Comparison of ENCODE assay signal across 8 mouse cellular contexts in the genomic region with DNA sequence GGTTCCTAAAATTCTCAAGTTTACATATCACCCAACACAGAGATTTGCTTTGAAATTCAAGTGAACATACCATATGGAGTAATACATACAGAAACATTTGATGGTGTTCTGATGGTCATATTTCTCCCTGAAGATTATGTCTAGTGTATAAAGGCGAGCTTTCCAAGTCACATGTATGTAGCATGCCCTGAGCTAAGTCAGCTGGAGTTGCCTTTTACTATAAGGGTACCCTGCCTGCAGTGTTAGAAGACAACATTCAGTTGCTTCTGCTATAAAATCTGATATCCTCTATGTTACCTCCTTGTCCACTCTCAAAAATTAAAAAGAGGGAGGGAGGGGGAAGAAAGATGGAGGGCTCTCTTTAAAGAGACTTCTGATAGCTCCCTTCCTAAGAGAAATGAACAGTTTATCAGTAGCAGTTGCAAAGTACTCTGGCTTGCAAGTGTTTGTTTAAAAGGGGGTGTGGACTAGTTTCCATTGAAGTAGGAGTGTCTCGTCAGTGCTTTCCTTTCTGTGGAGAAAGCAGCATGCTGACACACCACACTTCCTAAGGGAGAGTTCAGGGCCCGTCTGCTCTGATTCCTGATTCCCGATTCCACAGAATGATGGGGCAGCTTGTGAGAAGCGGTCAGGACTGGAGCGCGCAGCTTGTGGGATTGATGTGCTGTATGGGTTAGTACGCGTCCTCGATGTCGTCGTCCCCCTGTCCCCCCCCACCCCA.
DNase-seq lines count a peak whose midpoint lies in the region; ATAC-seq lines count a peak whose summit lies in the region.

No protein-coding gene starts in this region.

- ATAC-seq in hindbrain, embryonic 14.5 days (ENCODE audit: low FRiP score): no peak; the same call in 1 of the 2 replicates
- peak; percentile 39; the same call in 1 of the 2 replicates for ATAC-seq in embryonic facial prominence, embryonic 11.5 days (replicated peaks; ENCODE audit: insufficient number of reproducible peaks, low FRiP score, low TSS enrichment, low read depth)
- ATAC-seq in neural tube, embryonic 13.5 days (ENCODE audit: low read depth): peak; percentile 59

- DNase-seq in hindbrain, embryonic 10.5 days (ENCODE audit: low spot score): no peak
- DNase-seq in hindbrain, embryonic 14.5 days (ENCODE audit: low spot score): no peak
- peak; percentile 14 for DNase-seq in embryonic facial prominence, embryonic 11.5 days (ENCODE audit: low spot score)
- DNase-seq in limb, embryonic 10.5 days (ENCODE audit: low spot score): no peak
- DNase-seq in cerebellum, postnatal 10 days: no peak
- DNase-seq in ovary, postnatal 36 days (ENCODE audit: low spot score): no peak
- DNase-seq in adrenal gland, postnatal 14 days: no peak

- no peaks in the 10 kb centered on the region for H3K9me3 ChIP-seq in hindbrain, embryonic 10.5 days
- H3K9me3 ChIP-seq in hindbrain, embryonic 14.5 days (ENCODE audit: control insufficient read depth, low read length): no peaks in the 10 kb centered on the region
- no peaks in the 10 kb centered on the region for H3K9me3 ChIP-seq in embryonic facial prominence, embryonic 11.5 days (replicated peaks; ENCODE audit: control insufficient read depth, low read length)
- H3K9me3 ChIP-seq in limb, embryonic 10.5 days (replicated peaks): no peaks in the 10 kb centered on the region
- no peaks in the 10 kb centered on the region for H3K9me3 ChIP-seq in neural tube, embryonic 13.5 days

- H3K4me2 ChIP-seq in hindbrain, embryonic 14.5 days (replicated peaks): no peak overlapping the region
- H3K4me2 ChIP-seq in embryonic facial prominence, embryonic 11.5 days (ENCODE audit: low read depth, low read length): no peak overlapping the region
- H3K4me2 ChIP-seq in neural tube, embryonic 13.5 days: peak overlapping the region; percentile 18

- no peak overlapping the region for H3K9ac ChIP-seq in hindbrain, embryonic 14.5 days
- H3K9ac ChIP-seq in embryonic facial prominence, embryonic 11.5 days (replicated peaks; ENCODE audit: low read length): no peak overlapping the region
- H3K9ac ChIP-seq in neural tube, embryonic 13.5 days: no peak overlapping the region

- H3K27ac ChIP-seq in hindbrain, embryonic 10.5 days: 0 out of 2 replicates have a peak overlapping the region, but pooled peaks have one; percentile 23
- no peak overlapping the region for H3K27ac ChIP-seq in hindbrain, embryonic 14.5 days
- no peak overlapping the region for H3K27ac ChIP-seq in embryonic facial prominence, embryonic 11.5 days (replicated peaks; ENCODE audit: low read depth, low read length)
- H3K27ac ChIP-seq in limb, embryonic 10.5 days: no peak overlapping the region
- H3K27ac ChIP-seq in neural tube, embryonic 13.5 days (replicated peaks): no peak overlapping the region

- WGBS in hindbrain, embryonic 10.5 days: 10% methylated on average over 12 of the region's 12 CpGs
- WGBS in hindbrain, embryonic 14.5 days: 10% methylated on average over 12 of the region's 12 CpGs
- 10% methylated on average over 12 of the region's 12 CpGs for WGBS in embryonic facial prominence, embryonic 11.5 days
- 12% methylated on average over 12 of the region's 12 CpGs for WGBS in limb, embryonic 10.5 days
- 12% methylated on average over 12 of the region's 12 CpGs for WGBS in neural tube, embryonic 13.5 days

- H3K27me3 ChIP-seq in hindbrain, embryonic 10.5 days (ENCODE audit: insufficient read depth, poor library complexity, severe bottlenecking): no peaks in the 10 kb centered on the region
- H3K27me3 ChIP-seq in hindbrain, embryonic 14.5 days (ENCODE audit: control insufficient read depth, insufficient read depth, low read length): no peaks in the 10 kb centered on the region
- H3K27me3 ChIP-seq in embryonic facial prominence, embryonic 11.5 days (ENCODE audit: control insufficient read depth, insufficient read depth, low read length): no peaks in the 10 kb centered on the region
- H3K27me3 ChIP-seq in limb, embryonic 10.5 days (ENCODE audit: low read depth, poor library complexity, severe bottlenecking): no peaks in the 10 kb centered on the region; the same call in 1 of the 2 replicates
- H3K27me3 ChIP-seq in neural tube, embryonic 13.5 days: 0 out of 2 replicates have a peak, but pooled peaks cover 2% of the 10 kb centered on the region

- H3K36me3 ChIP-seq in hindbrain, embryonic 10.5 days: no peaks in the 10 kb centered on the region
- H3K36me3 ChIP-seq in hindbrain, embryonic 14.5 days (replicated peaks; ENCODE audit: control insufficient read depth, insufficient read depth): no peaks in the 10 kb centered on the region
- no peaks in the 10 kb centered on the region for H3K36me3 ChIP-seq in embryonic facial prominence, embryonic 11.5 days (replicated peaks; ENCODE audit: control insufficient read depth, insufficient read depth, low read depth, low read length)
- no peaks in the 10 kb centered on the region for H3K36me3 ChIP-seq in limb, embryonic 10.5 days
- H3K36me3 ChIP-seq in neural tube, embryonic 13.5 days: no peaks in the 10 kb centered on the region

- H3K4me3 ChIP-seq in hindbrain, embryonic 10.5 days: peak overlapping the region; percentile 20; the same call in 1 of the 2 replicates
- no peak overlapping the region for H3K4me3 ChIP-seq in hindbrain, embryonic 14.5 days (replicated peaks; ENCODE audit: low read length)
- no peak overlapping the region for H3K4me3 ChIP-seq in embryonic facial prominence, embryonic 11.5 days (ENCODE audit: low read depth, low read length)
- H3K4me3 ChIP-seq in limb, embryonic 10.5 days: peak overlapping the region; percentile 24; the same call in 1 of the 2 replicates
- no peak overlapping the region for H3K4me3 ChIP-seq in neural tube, embryonic 13.5 days

- H3K4me1 ChIP-seq in hindbrain, embryonic 10.5 days (replicated peaks): peaks cover 31% of the 10 kb centered on the region
- H3K4me1 ChIP-seq in hindbrain, embryonic 14.5 days (replicated peaks; ENCODE audit: control insufficient read depth, insufficient read depth, low read length): peaks cover 16% of the 10 kb centered on the region
- H3K4me1 ChIP-seq in embryonic facial prominence, embryonic 11.5 days (ENCODE audit: control insufficient read depth, insufficient read depth, low read length): no peaks in the 10 kb centered on the region
- peaks cover 29% of the 10 kb centered on the region for H3K4me1 ChIP-seq in limb, embryonic 10.5 days
- H3K4me1 ChIP-seq in neural tube, embryonic 13.5 days (replicated peaks): peaks cover 42% of the 10 kb centered on the region

Comparison
In these comparisons a context has a peak if more than half of its experiments do, and no peak if none do; other contexts are left out.
1. H3K4me3 ChIP-seq: peak in hindbrain, embryonic 10.5 days (single experiment) and limb, embryonic 10.5 days (single experiment); none in hindbrain, embryonic 14.5 days (single experiment), embryonic facial prominence, embryonic 11.5 days (single experiment) and neural tube, embryonic 13.5 days (single experiment).